Mouse (Mus musculus): Measurements from ENCODE around the gene Otud3.

DNA sequence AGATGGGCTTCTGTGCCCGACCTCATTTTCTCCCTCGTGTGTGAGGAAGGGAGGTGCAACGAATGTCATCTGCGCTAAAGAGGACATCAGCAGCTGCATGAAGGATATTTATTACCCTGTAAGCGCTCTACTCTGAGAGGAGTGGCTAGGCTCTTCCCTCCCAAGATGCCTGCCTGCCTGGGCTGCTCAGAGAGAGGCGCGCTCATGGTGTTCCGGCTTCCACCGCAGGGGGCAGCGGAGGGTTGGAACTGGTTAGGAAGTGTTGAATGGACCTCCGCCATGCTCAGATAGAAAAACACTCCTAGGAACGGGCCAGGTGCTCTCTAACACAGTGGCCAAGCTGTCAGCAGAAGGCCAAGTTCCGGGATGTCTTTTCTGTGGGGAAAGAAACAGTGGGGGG lies 54.0 kb downstream of the Otud3 start:
- no peak for TF ChIP-seq MAFK (IDR thresholded peaks at IDR 0.05; ENCODE audit: borderline replicate concordance, low read depth, low read length)
- TF ChIP-seq EP300 (IDR thresholded peaks at IDR 0.05; ENCODE audit: low read depth in 1 of 2, low read length in 2 of 2) = no peak
- no peak for TF ChIP-seq TBP (IDR thresholded peaks at IDR 0.05; ENCODE audit: low read depth, low read length)
- TF ChIP-seq CTCF (IDR thresholded peaks at IDR 0.05 in 2 of 3, conservative IDR thresholded peaks at IDR 0.05 in 1 of 3; ENCODE audit: control insufficient read depth in 1 of 3, insufficient read depth in 1 of 3, low read depth in 2 of 3, low read length in 3 of 3, poor library complexity in 1 of 3, severe bottlenecking in 1 of 3) = no peak
- TF ChIP-seq POLR2AphosphoS2 (IDR thresholded peaks at IDR 0.05; ENCODE audit: low read length) = no peak
- no peak for TF ChIP-seq MAX (IDR thresholded peaks at IDR 0.05; ENCODE audit: low read length)
- TF ChIP-seq USF1 (IDR thresholded peaks at IDR 0.05; ENCODE audit: low read depth, low read length) = no peak
- no peak for TF ChIP-seq RCOR1 (IDR thresholded peaks at IDR 0.05; ENCODE audit: low read depth, low read length)
- no peak for TF ChIP-seq POLR2A (IDR thresholded peaks at IDR 0.05; ENCODE audit: control insufficient read depth in 1 of 2, insufficient read depth in 1 of 2, low read depth in 1 of 2, low read length in 2 of 2, poor library complexity in 1 of 2)
- no peak for TF ChIP-seq TAL1 (IDR thresholded peaks at IDR 0.05; ENCODE audit: low read length)
